Mouse (Mus musculus) ES-E14 (cell line): ENCODE data around the gene Omp.

Experiments
- CHD2 ChIP-seq: IDR thresholded peaks from 2 replicates; pipeline ENCODE4 v1.6.1; 2014; ENCODE audit warnings: mild to moderate bottlenecking, low read depth, low read length, inconsistent platforms
- HCFC1 ChIP-seq: IDR thresholded peaks from 2 replicates; pipeline ENCODE4 v1.6.1; 2012; ENCODE audit warnings: low read length, inconsistent platforms, borderline replicate concordance; ENCODE audit not compliant: insufficient read depth
- MAFK ChIP-seq: IDR thresholded peaks from 2 replicates; pipeline ENCODE4 v1.6.1; 2014; ENCODE audit warnings: mild to moderate bottlenecking, low read depth, low read length, inconsistent platforms; ENCODE audit not compliant: insufficient read depth
- ZC3H11A ChIP-seq: IDR thresholded peaks from 2 replicates; pipeline ENCODE4 v1.6.1; 2012; ENCODE audit warnings: low read depth, mild to moderate bottlenecking, inconsistent platforms, low read length, borderline replicate concordance
- ZNF384 ChIP-seq: IDR thresholded peaks from 2 replicates; pipeline ENCODE4 v1.6.1; 2012; ENCODE audit warnings: low read depth, low read length, inconsistent platforms

DNA sequence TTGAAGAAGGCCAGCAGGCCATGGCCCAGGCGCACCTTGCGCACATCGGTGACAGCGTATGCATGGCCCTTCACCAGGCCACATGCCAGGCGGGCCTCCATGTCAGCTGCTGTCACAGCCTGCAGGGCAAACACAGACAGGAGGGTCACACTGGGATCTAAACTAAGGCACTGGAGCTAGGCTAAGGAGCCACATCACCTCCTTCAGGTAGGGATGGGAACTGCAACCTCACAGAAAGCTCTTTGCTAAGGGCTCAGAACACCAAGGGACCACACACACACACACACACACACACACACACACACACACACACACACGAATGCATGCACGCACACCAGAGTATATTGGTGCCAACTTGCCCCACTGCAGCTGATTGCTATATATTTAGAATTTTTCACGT is 13.6 kb downstream of the Omp start:
- no peak for TF ChIP-seq ZNF384
- no peak for TF ChIP-seq CHD2
- no peak for TF ChIP-seq ZC3H11A
- TF ChIP-seq MAFK = no peak
- TF ChIP-seq HCFC1 = no peak
